Mouse (Mus musculus) leukemia stem cell, adult 10-12 weeks (primary cell): ENCODE data around the gene Olfr1451. TPM values are rescaled to one million over a fixed set of nuclear protein-coding genes. Genes with fewer than 3 reads are reported as not detected.

ENCODE experiments used
- polyA plus RNA-seq: library from polyadenylated mRNA; stranded (reverse); fragments of >175 nt; gene quantifications from 2 replicates; pipeline ENCODE4 v1.2.3, GENCODE M21; 2012; ENCODE audit warnings: low replicate concordance

Gene Olfr1451
- polyA plus RNA-seq: not detected in 2 replicates

GRCm38 (mm10) chr19:12994714-12995113 is at the start of gene Olfr1451:
Gene Olfr1451, plus strand, starts transcription at chr19:12995014.

GRCm38 (mm10) chr19:12949958-12950357 is 44.9 kb upstream of the Olfr1451 start, which contains the start of gene Olfr1450:
Gene Olfr1450, plus strand, starts transcription at chr19:12950258.

GRCm38 (mm10) chr19:13028227-13028626 is 33.4 kb downstream of the Olfr1451 start, which contains the start of gene Olfr1453:
Gene Olfr1453, minus strand, starts transcription at chr19:13028327.

Other genes with a start within 250 kb of the Olfr1451 start
- not detected in 2 replicates for gene Cntf, start 229.4 kb upstream of the Olfr1451 start, polyA plus RNA-seq
- gene Zfp91, start 198.9 kb upstream of the Olfr1451 start, polyA plus RNA-seq: 27.9 and 41.2 TPM in 2 replicates
- 0.54 and 1.7 TPM in 2 replicates for gene Lpxn, start 198.8 kb upstream of the Olfr1451 start, polyA plus RNA-seq
- not detected in 2 replicates for gene Gm5244, start 148.3 kb upstream of the Olfr1451 start, polyA plus RNA-seq
- gene Olfr1444, start 137.7 kb upstream of the Olfr1451 start, polyA plus RNA-seq: not detected in 2 replicates
- gene Olfr1445, start 111.2 kb upstream of the Olfr1451 start, polyA plus RNA-seq: 0.18 TPM in 1 of 2 replicates, not detected in the other
- gene Olfr1446, start 101.5 kb upstream of the Olfr1451 start, polyA plus RNA-seq: 0.09 TPM in 1 of 2 replicates, not detected in the other
- gene Olfr1447, start 91.3 kb upstream of the Olfr1451 start, polyA plus RNA-seq: not detected in 2 replicates
- gene Olfr1448, start 70.6 kb upstream of the Olfr1451 start, polyA plus RNA-seq: not detected in 2 replicates
- not detected in 2 replicates for gene Olfr1449, start 64.2 kb upstream of the Olfr1451 start, polyA plus RNA-seq
- not detected in 2 replicates for gene Olfr1450, start 44.8 kb upstream of the Olfr1451 start, polyA plus RNA-seq
- not detected in 2 replicates for gene Olfr1453, start 33.3 kb downstream of the Olfr1451 start, polyA plus RNA-seq
- not detected in 2 replicates for gene Olfr1454, start 65.6 kb downstream of the Olfr1451 start, polyA plus RNA-seq
- not detected in 2 replicates for gene Olfr1457, start 102.9 kb downstream of the Olfr1451 start, polyA plus RNA-seq
- not detected in 2 replicates for gene Olfr1458, start 111.8 kb downstream of the Olfr1451 start, polyA plus RNA-seq
- gene Olfr1459, start 154.5 kb downstream of the Olfr1451 start, polyA plus RNA-seq: not detected in 2 replicates
- not detected in 2 replicates for gene Olfr1461, start 168.0 kb downstream of the Olfr1451 start, polyA plus RNA-seq
- not detected in 2 replicates for gene Olfr1462, start 190.7 kb downstream of the Olfr1451 start, polyA plus RNA-seq
- not detected in 2 replicates for gene Olfr1463, start 236.3 kb downstream of the Olfr1451 start, polyA plus RNA-seq